In the genomic region with DNA sequence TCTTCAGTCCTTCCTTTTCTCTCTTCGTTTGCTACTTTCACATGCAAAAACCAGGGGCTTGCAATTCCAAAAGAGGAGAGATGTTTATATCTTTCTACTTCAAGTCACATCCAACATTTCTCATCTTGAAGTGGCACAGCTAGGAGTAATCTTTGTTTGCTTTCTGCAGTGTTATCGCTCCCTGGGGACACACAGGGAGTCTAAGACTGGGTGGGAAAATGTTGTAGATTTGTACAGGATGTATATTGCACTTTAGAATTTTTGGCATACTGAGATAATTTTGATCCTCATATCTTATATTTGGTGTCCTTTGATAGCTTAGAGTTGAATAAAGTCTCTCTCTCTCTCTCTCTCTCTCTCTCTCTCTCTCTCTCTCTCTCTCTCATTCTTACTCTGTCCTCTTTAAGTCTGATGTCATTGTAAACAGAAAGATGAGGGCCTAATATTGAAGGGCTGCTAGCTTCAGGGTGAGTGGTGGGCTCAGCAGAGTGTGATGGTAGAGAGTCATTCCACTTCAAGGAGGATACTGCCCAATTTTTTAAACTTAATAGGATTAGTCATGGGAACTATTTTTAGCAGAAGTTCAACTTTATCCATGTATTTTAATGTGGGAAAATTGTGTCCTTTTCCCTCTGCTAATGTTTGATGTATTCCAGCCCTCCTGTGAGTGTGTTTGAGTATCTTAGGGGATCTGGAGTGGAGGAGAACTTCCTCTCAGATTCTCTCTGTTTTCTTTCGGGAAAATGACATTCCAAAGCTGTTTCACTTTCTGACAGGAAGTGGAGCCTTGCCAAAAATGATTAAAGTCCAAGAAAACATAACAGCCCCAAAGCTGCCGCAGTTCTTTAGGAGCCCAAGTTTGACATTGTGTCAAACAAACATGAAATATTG, we compare ENCODE assay signal across 9 mouse cellular contexts.
DNase-seq lines count a peak whose midpoint lies in the region; ATAC-seq lines count a peak whose summit lies in the region.
"Had no signal": no experiment of that assay in that cellular context is flagged by ENCODE, and none has a peak within 500 bp of the region (broad histone marks: within the 10 kb centered on the region; RNA-seq: fewer than 3 reads in every experiment).

No protein-coding gene starts in this region.

- no peak for ATAC-seq in hindbrain, embryonic 12.5 days (ENCODE audit: low FRiP score)

- no peak overlapping the region for H3K4me2 ChIP-seq in hindbrain, embryonic 12.5 days (replicated peaks)

- H3K27me3 ChIP-seq in heart, embryonic 10.5 days (ENCODE audit: insufficient read depth, poor library complexity, severe bottlenecking): no peaks in the 10 kb centered on the region
- no peaks in the 10 kb centered on the region for H3K27me3 ChIP-seq in hindbrain, embryonic 12.5 days

- H3K9ac ChIP-seq in hindbrain, embryonic 12.5 days: no peak overlapping the region

- no peaks in the 10 kb centered on the region for H3K36me3 ChIP-seq in heart, embryonic 10.5 days
- no peaks in the 10 kb centered on the region for H3K36me3 ChIP-seq in hindbrain, embryonic 12.5 days

- peak; percentile 92 for DNase-seq in heart, adult 11 months
- no peak for DNase-seq in heart, embryonic 10.5 days (ENCODE audit: low spot score)
- DNase-seq in MN1 (ENCODE audit: low spot score): peak; percentile 62
- peak; percentile 74 to 78 for DNase-seq in heart, adult 9 months (ENCODE audit: low spot score in 2 of 2)
- DNase-seq in kidney, postnatal 4 days: peak; percentile 11 to 26
- DNase-seq in spleen, postnatal 14 days (ENCODE audit: low spot score in 2 of 2): no peak
- DNase-seq in layer of hippocampus, postnatal 10 days (ENCODE audit: low spot score in 2 of 2): no peak
- DNase-seq: left cerebral cortex, postnatal 4 days had no signal

- H3K9me3 ChIP-seq in heart, embryonic 10.5 days: no peaks in the 10 kb centered on the region
- H3K9me3 ChIP-seq in hindbrain, embryonic 12.5 days (replicated peaks): no peaks in the 10 kb centered on the region

- 42% methylated on average over 4 of the region's 4 CpGs for WGBS in heart, embryonic 10.5 days
- 68% methylated on average over 4 of the region's 4 CpGs for WGBS in hindbrain, embryonic 12.5 days

- H3K4me1 ChIP-seq in heart, embryonic 10.5 days: peaks cover 5% of the 10 kb centered on the region; the same call in 1 of the 2 replicates
- H3K4me1 ChIP-seq in hindbrain, embryonic 12.5 days: peaks cover 5% of the 10 kb centered on the region

- H3K4me3 ChIP-seq in heart, embryonic 10.5 days: no peak overlapping the region
- no peak overlapping the region for H3K4me3 ChIP-seq in hindbrain, embryonic 12.5 days

- H3K27ac ChIP-seq in heart, embryonic 10.5 days: no peak overlapping the region
- no peak overlapping the region for H3K27ac ChIP-seq in hindbrain, embryonic 12.5 days

Comparison
In these comparisons a context has a peak if more than half of its experiments do, and no peak if none do; other contexts are left out.
1. DNase-seq: peak in heart, adult 11 months (single experiment), MN1 (single experiment), heart, adult 9 months (2 of 2) and kidney, postnatal 4 days (2 of 2); none in heart, embryonic 10.5 days (single experiment), spleen, postnatal 14 days (0 of 2) and layer of hippocampus, postnatal 10 days (0 of 2).